Mouse (Mus musculus) effector memory CD4-positive, alpha-beta T cell, adult 7 months (primary cell): ENCODE results near the gene Ube2i. TPM values are rescaled to one million over a fixed set of nuclear protein-coding genes. Genes with fewer than 3 reads are reported as not detected.

ENCODE experiments used
- polyA plus RNA-seq: library from polyadenylated mRNA; unstranded; fragments of 100-300 nt; shearing (Covaris generic); gene quantifications from one replicate; pipeline ENCODE4 v1.2.1, GENCODE M21; 2017

Ube2i gene
- polyA plus RNA-seq, result 654 TPM

GRCm38 (mm10) chr17:25274571-25275346 is at the start of gene Ube2i:
Ube2i (minus strand) TSS chr17:25274622.

GRCm38 (mm10) chr17:25318354-25318753 is 43.9 kb upstream of the Ube2i start, which contains the start of gene Prss29:
Prss29 (plus strand) TSS chr17:25318654.

GRCm38 (mm10) chr17:25308346-25308745 is 33.9 kb upstream of the Ube2i start, which contains the start of gene Prss28:
Prss28 (plus strand) TSS chr17:25308646.

GRCm38 (mm10) chr17:25298094-25298493 is 23.7 kb upstream of the Ube2i start, which contains the start of gene Prss34:
Prss34 (plus strand) TSS chr17:25298394.

GRCm38 (mm10) chr17:25256140-25256754 is 18.2 kb downstream of the Ube2i start, which contains the start of gene Baiap3:
Baiap3 (minus strand) TSS chr17:25256364.

GRCm38 (mm10) chr17:25239695-25240636 is 34.5 kb downstream of the Ube2i start, which contains the start of the genes Gnptg and Tsr3:
Gnptg (minus strand) TSS chr17:25240124.
Tsr3 (plus strand) TSS chr17:25240170.

Other genes with a start within 250 kb of the Ube2i start
- gene Tmem204, start 191.0 kb downstream of the Ube2i start, polyA plus RNA-seq, result 0.29 TPM
- 10.5 TPM for gene Telo2, start 158.7 kb downstream of the Ube2i start, polyA plus RNA-seq
- gene Ptx4, start 153.9 kb downstream of the Ube2i start, polyA plus RNA-seq, result 0.71 TPM
- gene Clcn7, start 141.2 kb downstream of the Ube2i start, polyA plus RNA-seq, result 23.9 TPM
- 0.26 TPM for gene Ccdc154, start 112.2 kb downstream of the Ube2i start, polyA plus RNA-seq
- not detected for gene Gm38655, start 99.2 kb downstream of the Ube2i start, polyA plus RNA-seq
- gene BC003965, start 90.1 kb downstream of the Ube2i start, polyA plus RNA-seq, result 13.8 TPM
- 47.9 TPM for gene Unkl, start 86.2 kb downstream of the Ube2i start, polyA plus RNA-seq
- gene Gnptg, start 34.5 kb downstream of the Ube2i start, polyA plus RNA-seq, result 155 TPM
- gene Tsr3, start 34.5 kb downstream of the Ube2i start, polyA plus RNA-seq, result 41.2 TPM
- 230 TPM for gene Baiap3, start 18.3 kb downstream of the Ube2i start, polyA plus RNA-seq
- 0.94 TPM for gene Prss34, start 23.8 kb upstream of the Ube2i start, polyA plus RNA-seq
- not detected for gene Prss28, start 34.0 kb upstream of the Ube2i start, polyA plus RNA-seq
- gene Prss29, start 44.0 kb upstream of the Ube2i start, polyA plus RNA-seq, result not detected
- gene Tpsab1, start 70.9 kb upstream of the Ube2i start, polyA plus RNA-seq, result 0.63 TPM
- not detected for gene Tpsb2, start 91.7 kb upstream of the Ube2i start, polyA plus RNA-seq
- not detected for gene Tpsg1, start 94.7 kb upstream of the Ube2i start, polyA plus RNA-seq
- gene Cacna1h, start 159.2 kb upstream of the Ube2i start, polyA plus RNA-seq, result not detected
- not detected for gene Tekt4, start 180.0 kb upstream of the Ube2i start, polyA plus RNA-seq
- gene Sstr5, start 222.7 kb upstream of the Ube2i start, polyA plus RNA-seq, result not detected